Mouse (Mus musculus): ENCODE data around the gene Zfp850. TPM values are rescaled to one million over a fixed set of nuclear protein-coding genes. Genes with fewer than 3 reads are reported as not detected.

Gene Zfp850
- under 1 TPM; 0.01 to 0.13 TPM for polyA plus RNA-seq (2012; fragmentation: generic; extraction: Trizol)

DNA sequence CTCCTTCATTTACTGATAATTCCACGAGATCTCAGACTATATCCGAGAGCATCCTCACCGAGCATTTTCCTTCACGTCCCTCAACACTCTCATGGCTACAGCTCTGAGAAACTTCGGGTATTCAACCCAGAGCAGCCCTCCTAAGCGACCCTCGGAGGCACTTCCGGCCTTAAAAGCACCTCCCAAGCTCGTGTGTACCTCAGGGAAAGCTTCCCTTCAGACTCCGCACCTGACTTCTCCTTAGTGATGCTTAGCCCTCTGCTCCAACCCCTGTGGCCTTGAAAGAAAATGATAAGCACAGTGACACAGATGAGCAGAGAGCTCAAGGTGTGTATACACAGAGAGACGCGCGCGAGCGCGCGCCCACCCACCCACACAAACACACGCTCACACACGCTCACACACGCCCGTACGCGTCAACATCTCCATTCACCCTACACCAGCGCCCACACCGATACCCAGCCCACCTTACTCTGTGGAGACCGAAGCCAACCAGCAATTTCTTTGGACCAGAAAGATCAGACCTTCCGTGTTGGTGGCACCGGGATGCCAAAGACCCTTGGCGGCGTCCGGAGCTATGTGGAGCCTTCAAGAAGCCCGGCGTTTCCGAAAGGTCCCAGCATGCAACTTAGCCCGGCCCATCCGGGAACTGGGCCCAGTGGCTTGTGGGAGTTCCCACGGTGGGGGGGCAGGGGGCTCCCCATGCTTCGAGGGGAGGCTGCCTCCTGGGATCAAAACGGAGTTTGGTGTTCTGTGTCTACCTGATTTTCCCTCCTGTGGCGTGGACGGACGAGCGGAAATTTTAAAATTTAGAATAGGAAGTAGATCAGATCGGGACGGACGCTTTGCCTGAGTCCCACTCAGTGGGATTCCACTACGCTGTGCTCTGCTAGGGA, at the start of gene Zfp850:
TSS of gene Zfp850 (minus strand) at position 567 of the 896 bp plus-strand sequence.

DNA sequence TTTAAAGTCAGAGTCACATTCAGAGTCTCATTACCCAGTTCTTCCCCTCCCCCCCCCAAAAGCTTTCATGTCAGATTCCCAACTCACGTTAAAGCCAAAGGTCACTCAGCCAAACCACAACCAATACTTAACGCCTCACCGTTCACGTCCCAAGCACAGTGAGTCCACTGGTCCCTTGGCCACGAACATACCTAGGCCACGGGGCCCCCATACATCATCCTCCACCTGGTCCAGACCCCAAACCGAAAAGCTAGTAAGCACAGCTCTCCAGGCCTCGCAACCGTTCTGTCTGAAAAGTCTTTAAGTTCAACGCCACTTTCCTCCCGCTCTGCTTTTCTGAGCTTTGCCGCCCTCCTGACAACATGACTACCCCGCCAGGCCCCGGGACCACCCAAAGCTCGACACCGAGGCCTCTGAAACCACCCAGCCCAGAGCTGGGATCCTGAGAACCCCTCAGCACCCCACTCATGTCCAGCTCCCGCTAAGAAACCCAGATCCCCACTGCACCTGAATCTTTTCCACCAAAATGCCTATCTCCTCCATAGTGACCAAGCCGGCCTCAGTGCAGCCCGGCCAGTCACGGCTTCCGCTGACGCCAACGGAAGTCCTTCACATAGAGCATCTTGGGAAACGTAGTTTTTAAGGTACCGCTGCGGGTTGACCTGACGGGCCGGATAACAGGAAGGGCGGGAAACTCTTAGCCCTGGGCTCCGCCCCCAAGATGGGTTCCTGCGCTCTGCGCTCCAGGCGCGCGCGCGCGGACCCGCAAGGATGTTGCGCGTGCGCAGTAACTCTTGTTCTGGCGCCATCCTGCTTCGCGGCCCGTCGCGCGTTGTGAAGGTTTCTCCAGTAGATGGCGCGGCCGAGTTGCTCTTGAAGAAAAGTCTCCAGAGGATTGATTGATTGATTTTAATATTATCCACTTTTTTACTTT, 35.8 kb upstream of the Zfp850 start, which contains the start of gene Psmc4:
TSS of gene Psmc4 (minus strand) at position 626 of the 934 bp plus-strand sequence.

DNA sequence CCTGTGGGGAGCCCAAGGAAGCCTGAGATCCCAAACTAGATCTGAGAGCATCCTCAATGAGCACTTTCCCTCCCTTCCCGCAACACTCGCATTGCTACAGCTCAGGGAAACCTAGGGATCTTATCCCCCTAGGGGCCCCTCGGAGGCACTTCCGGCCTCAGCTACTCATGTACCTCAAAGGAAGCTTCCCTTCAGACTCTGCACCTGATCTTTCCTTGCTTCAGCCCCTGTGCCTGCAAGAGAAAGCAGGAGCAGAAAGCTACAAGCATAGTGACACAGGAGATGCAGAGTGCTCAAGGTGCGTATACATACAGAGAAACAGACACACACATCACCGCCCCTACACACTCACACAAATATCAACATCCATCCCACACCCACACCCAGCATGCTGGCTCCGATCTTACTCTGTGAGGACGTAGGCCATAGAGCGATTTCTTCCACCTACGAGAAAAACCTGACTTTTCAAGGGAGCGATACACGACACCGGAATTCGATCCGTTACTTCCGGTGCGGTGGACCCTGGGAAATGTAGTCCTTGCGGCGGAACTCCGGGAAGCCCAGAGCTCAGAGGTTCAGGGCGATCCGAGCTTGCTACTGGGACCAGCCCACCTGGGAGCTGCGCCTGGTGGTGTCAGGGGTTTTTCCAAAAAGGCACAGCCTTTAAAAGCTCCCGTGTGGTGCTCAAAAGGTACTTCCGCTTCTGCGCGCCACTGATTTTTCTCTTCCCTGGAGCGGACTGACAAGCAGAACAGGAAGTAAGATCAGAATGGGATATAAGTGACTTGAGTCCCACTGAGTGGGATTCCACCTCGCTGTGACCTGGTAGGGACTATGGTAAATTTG, 35.0 kb downstream of the Zfp850 start, which contains the start of gene Zfp780b:
TSS of gene Zfp780b (minus strand) at position 489 of the 846 bp plus-strand sequence.

Other genes with a start within 250 kb of the Zfp850 start
- under 1 TPM; 0.07 to 0.97 TPM for gene Zfp626, start 206.9 kb downstream of the Zfp850 start, polyA plus RNA-seq (2012; fragmentation: generic; extraction: Trizol)
- 1 to 10 TPM in 1 of 2 experiments, under 1 TPM in 1; 0.07 to 1.4 TPM for gene Zfp59, start 175.5 kb downstream of the Zfp850 start, polyA plus RNA-seq (2012; fragmentation: generic; extraction: Trizol)
- under 1 TPM; 0.04 to 0.78 TPM for gene Zfp607a, start 156.6 kb downstream of the Zfp850 start, polyA plus RNA-seq (2012; fragmentation: generic; extraction: Trizol)
- 1 to 10 TPM in 1 of 2 experiments, under 1 TPM in 1; 0.29 to 2.0 TPM for gene Zfp974, start 84.7 kb downstream of the Zfp850 start, polyA plus RNA-seq (2012; fragmentation: generic; extraction: Trizol)
- gene Zfp780b, start 34.9 kb downstream of the Zfp850 start, polyA plus RNA-seq (2012; fragmentation: generic; extraction: Trizol): 1 to 10 TPM in 1 of 2 experiments, under 1 TPM in 1; 0.14 to 1.9 TPM
- 100 to 1,000 TPM; 122 to 215 TPM for gene Psmc4, start 36.0 kb upstream of the Zfp850 start, polyA plus RNA-seq (2012; fragmentation: generic; extraction: Trizol)
- under 1 TPM in 1 of 2 experiments, not detected in 1; 0.02 TPM for gene Fcgbp, start 57.1 kb upstream of the Zfp850 start, polyA plus RNA-seq (2012; fragmentation: generic; extraction: Trizol)
- 1 to 10 TPM in 1 of 2 experiments, under 1 TPM in 1; 0.07 to 1.5 TPM for gene 9530053A07Rik, start 115.4 kb upstream of the Zfp850 start, polyA plus RNA-seq (2012; fragmentation: generic; extraction: Trizol)
- gene Fbl, start 155.6 kb upstream of the Zfp850 start, polyA plus RNA-seq (2012; fragmentation: generic; extraction: Trizol): 100 to 1,000 TPM in 1 of 2 experiments, 10 to 100 TPM in 1; 97.0 to 392 TPM
- 10 to 100 TPM in 1 of 2 experiments, 1 to 10 TPM in 1; 6.2 to 27.4 TPM for gene Dyrk1b, start 165.4 kb upstream of the Zfp850 start, polyA plus RNA-seq (2012; fragmentation: generic; extraction: Trizol)

Data from C3H10T1/2 (cell line).